In genomic region chr2:26622984-26623383, GRCm38 (mm10) we compare ENCODE assay signal across 33 mouse cellular contexts. TPM values are rescaled to one million over a fixed set of nuclear protein-coding genes. Genes with fewer than 3 reads are reported as not detected.
DNase-seq lines count a peak whose midpoint lies in the region; ATAC-seq lines count a peak whose summit lies in the region.
"Had no signal": no experiment of that assay in that cellular context is flagged by ENCODE, and none has a peak within 500 bp of the region (broad histone marks: within the 10 kb centered on the region; RNA-seq: fewer than 3 reads in every experiment).

No protein-coding gene starts in this region.

- peak; percentile 30 for DNase-seq in thymus, postnatal 14 days
- no peak for DNase-seq in thymus, postnatal 10 days (ENCODE audit: low spot score in 2 of 2)
- DNase-seq in ZHBTc4 (ENCODE audit: low read depth, low spot score) = peak; percentile 58
- DNase-seq in gastrocnemius, adult 18-20 months (ENCODE audit: low spot score) = no peak
- DNase-seq in heart, postnatal 4 days = no peak
- DNase-seq in Muller cell, postnatal 12 days (ENCODE audit: inconsistent ontology term) = no peak
- DNase-seq: adrenal gland, postnatal 14 days; cerebellum, adult 11 months; gastrocnemius, postnatal 14 days; heart, adult 2 months; kidney, adult 8-10 months; kidney, postnatal 36 days; layer of hippocampus, adult 9-11 months; liver, postnatal 0 days; right cerebral cortex, postnatal 14 days; spleen, adult 18-20 months; thymus, postnatal 25 days had no signal

- peak; percentile 60 for ATAC-seq in inflammation-experienced regulatory T-cells, adult 6 months
- ATAC-seq: forebrain, embryonic 14.5 days; liver, postnatal 0 days had no signal

RNA-seq across cellular contexts. Expression of gene Fam69b, which starts 5.3 kb away (rescaled TPM):
- 1 to 10 TPM; 1.2 to 4.2 (median 2.1) TPM for polyA plus RNA-seq in inflammation-experienced regulatory T-cells, adult 6 months (2017; shearing (Covaris generic))
- total RNA-seq in gastrocnemius, adult 18-20 months (2021) = 1 to 10 TPM; 1.9 TPM
- 1 to 10 TPM; 6.1 to 7.0 TPM for total RNA-seq in heart, postnatal 4 days (2021)
- polyA plus RNA-seq: erythroblast, embryonic 14.5 days had no signal

RNA-seq across cellular contexts. Expression of gene Agpat2, which starts 18.8 kb away (rescaled TPM):
- 1 to 10 TPM; 6.6 to 9.1 (median 7.4) TPM for polyA plus RNA-seq in inflammation-experienced regulatory T-cells, adult 6 months (2017; shearing (Covaris generic))
- total RNA-seq in gastrocnemius, adult 18-20 months (2021) = 1 to 10 TPM; 6.3 to 7.5 TPM
- 10 to 100 TPM; 23.9 to 25.4 TPM for total RNA-seq in heart, postnatal 4 days (2021)

RNA-seq across cellular contexts. Expression of gene Gm20532, which starts 36.5 kb away (rescaled TPM):
- polyA plus RNA-seq in inflammation-experienced regulatory T-cells, adult 6 months (2017; shearing (Covaris generic)) = not detected
- total RNA-seq in gastrocnemius, adult 18-20 months (2021) = not detected
- total RNA-seq in heart, postnatal 4 days (2021) = not detected
- total RNA-seq: adrenal gland, postnatal 14 days; CH12.LX; gastrocnemius, postnatal 14 days; heart, adult 2 months; left cerebral cortex, adult 8-10 months; liver, adult 2 months had no signal
- polyA plus RNA-seq: cortical plate, adult 2 months; embryonic facial prominence, embryonic 11.5 days; erythroblast, embryonic 14.5 days; forebrain, embryonic 14.5 days; heart, adult 2 months; heart, embryonic 14.5 days; hindbrain, embryonic 11.5 days; limb, embryonic 10.5 days; liver, adult 2 months; liver, postnatal 0 days; midbrain, embryonic 10.5 days; myocyte; neural tube, embryonic 15.5 days; stomach, embryonic 15.5 days had no signal

RNA-seq across cellular contexts. Expression of gene Egfl7, which starts 43.2 kb away (rescaled TPM):
- polyA plus RNA-seq in inflammation-experienced regulatory T-cells, adult 6 months (2017; shearing (Covaris generic)) = 1 to 10 TPM in 2 of 3 experiments, not detected in 1; 1.7 to 2.3 TPM
- 10 to 100 TPM; 19.6 to 34.7 TPM for total RNA-seq in gastrocnemius, adult 18-20 months (2021)
- 100 to 1,000 TPM; 317 to 343 TPM for total RNA-seq in heart, postnatal 4 days (2021)

RNA-seq across cellular contexts. Expression of gene Lcn4, which starts 48.1 kb away (rescaled TPM):
- under 1 TPM in 2 of 3 experiments, not detected in 1; 0.59 to 0.96 TPM for polyA plus RNA-seq in inflammation-experienced regulatory T-cells, adult 6 months (2017; shearing (Covaris generic))
- not detected for total RNA-seq in gastrocnemius, adult 18-20 months (2021)
- not detected for total RNA-seq in heart, postnatal 4 days (2021)
- total RNA-seq: adrenal gland, postnatal 14 days; CH12.LX; gastrocnemius, postnatal 14 days; heart, adult 2 months; left cerebral cortex, adult 8-10 months; liver, adult 2 months; MEL had no signal
- polyA plus RNA-seq: cortical plate, adult 2 months; embryonic facial prominence, embryonic 11.5 days; erythroblast, embryonic 14.5 days; forebrain, embryonic 14.5 days; heart, adult 2 months; heart, embryonic 14.5 days; hindbrain, embryonic 11.5 days; limb, embryonic 10.5 days; liver, adult 2 months; midbrain, embryonic 10.5 days; myocyte; neural tube, embryonic 15.5 days; stomach, embryonic 15.5 days had no signal

Comparison
In these comparisons a context has a peak if more than half of its experiments do, and no peak if none do; other contexts are left out.
1. DNase-seq: peak in thymus, postnatal 14 days (single experiment) and ZHBTc4 (single experiment); none in thymus, postnatal 10 days (0 of 2), gastrocnemius, adult 18-20 months (single experiment), heart, postnatal 4 days (single experiment) and Muller cell, postnatal 12 days (single experiment).